Mouse (Mus musculus) CH12.LX (cell line): ENCODE data around the gene Crlf1.

ENCODE experiments used
- BHLHE40 ChIP-seq: IDR thresholded peaks from 2 replicates; pipeline ENCODE4 v1.6.1; 2011; ENCODE audit warnings: mild to moderate bottlenecking, low read depth, low read length, improper control_type of control experiment
- E2F4 ChIP-seq: IDR thresholded peaks from 2 replicates; pipeline ENCODE4 v1.6.1; 2011; ENCODE audit warnings: low read depth, low read length, improper control_type of control experiment; ENCODE audit not compliant: insufficient replicate concordance
- ELF1 ChIP-seq: IDR thresholded peaks from 2 replicates; pipeline ENCODE4 v1.6.1; 2014; ENCODE audit warnings: low read depth, mild to moderate bottlenecking, inconsistent platforms, low read length, improper control_type of control experiment
- MAX ChIP-seq: IDR thresholded peaks from 2 replicates; pipeline ENCODE4 v1.6.1; 2011; ENCODE audit warnings: low read length, improper control_type of control experiment
- RAD21 ChIP-seq: IDR thresholded peaks from 2 replicates; pipeline ENCODE4 v1.6.1; 2011; ENCODE audit warnings: low read depth, mild to moderate bottlenecking, low read length, improper control_type of control experiment, moderate library complexity

DNA sequence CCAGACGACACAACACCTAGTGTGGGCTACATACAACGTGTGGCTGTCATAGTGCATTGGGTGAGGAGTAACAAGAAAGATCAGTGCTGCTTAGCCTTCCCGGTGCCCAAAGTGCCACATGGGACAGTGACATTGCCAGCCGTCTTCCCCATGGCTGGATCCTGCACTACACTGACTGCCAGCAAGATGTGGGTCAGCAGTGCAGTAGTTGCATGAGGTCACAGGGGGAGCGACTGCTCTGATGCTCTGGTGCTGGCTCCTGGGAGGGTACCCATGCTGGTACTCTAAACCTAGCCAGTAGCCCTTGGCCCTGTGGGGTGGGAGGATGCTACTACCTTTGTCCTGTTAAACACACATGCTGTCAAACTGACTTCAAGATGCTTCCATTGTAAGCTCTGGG lies 32.8 kb upstream of the Crlf1 start:
- TF ChIP-seq BHLHE40, result no peak
- no peak for TF ChIP-seq MAX
- TF ChIP-seq RAD21, result no peak
- TF ChIP-seq E2F4, result no peak
- no peak for TF ChIP-seq ELF1
